Mouse (Mus musculus) liver, adult 2 months (tissue): ENCODE results near the gene Gnl3l. TPM values are rescaled to one million over a fixed set of nuclear protein-coding genes. Genes with fewer than 3 reads are reported as not detected.

ENCODE experiments used
- DNase-seq: peaks from one replicate; pipeline ENCODE4 v3.0.0-alpha.2; 2011; ENCODE audit warnings: low read depth, low spot score; ENCODE audit errors: extremely low read depth
- H3K27ac ChIP-seq: fragments of 200-500 bp; replicated peaks from 2 replicates; pipeline ENCODE4 v1.5.1; 2012; ENCODE audit warnings: low read depth, mild to moderate bottlenecking, control low read depth, inconsistent platforms, low read length; ENCODE audit not compliant: insufficient read depth
- H3K27me3 ChIP-seq: fragments of 200-500 bp; 2 replicates; pipeline ENCODE4 v1.6.1; 2012; ENCODE audit warnings: mild to moderate bottlenecking, moderate library complexity, low read length, inconsistent platforms; ENCODE audit not compliant: control insufficient read depth, insufficient read depth
- H3K36me3 ChIP-seq: fragments of 200-500 bp; 2 replicates; pipeline ENCODE4 v1.6.1; 2012; ENCODE audit warnings: low read length, inconsistent platforms; ENCODE audit not compliant: control insufficient read depth, insufficient read depth
- H3K4me1 ChIP-seq: fragments of 200-500 bp; 2 replicates; pipeline ENCODE4 v1.6.1; 2011; ENCODE audit warnings: low read length; ENCODE audit not compliant: control insufficient read depth, insufficient read depth
- H3K4me3 ChIP-seq: fragments of 200-500 bp; 2 replicates; pipeline ENCODE4 v1.5.1; 2011; ENCODE audit warnings: low read depth, mild to moderate bottlenecking, control low read depth, low read length, moderate library complexity; ENCODE audit not compliant: insufficient read depth
- H3K79me2 ChIP-seq: fragments of 200-500 bp; 2 replicates; pipeline ENCODE4 v1.6.1; 2012; ENCODE audit warnings: inconsistent platforms, mild to moderate bottlenecking, low read length, moderate library complexity; ENCODE audit not compliant: control insufficient read depth, insufficient read depth
- H3K9ac ChIP-seq: fragments of 200-500 bp; 2 replicates; pipeline ENCODE4 v1.6.1; 2012; ENCODE audit warnings: low read depth, mild to moderate bottlenecking, control low read depth, inconsistent platforms, low read length
- CTCF ChIP-seq: fragments of 200-500 bp; IDR thresholded peaks from 2 replicates; pipeline ENCODE4 v1.5.1; 2011; ENCODE audit warnings: low read depth, low read length, control low read depth
- POLR2A ChIP-seq: fragments of 200-500 bp; IDR thresholded peaks from 2 replicates; pipeline ENCODE4 v1.6.1; 2011; ENCODE audit warnings: low read length, control low read depth; ENCODE audit not compliant: insufficient read depth; ENCODE audit errors: extremely low read depth
- WGBS: fragments of 180-500 bp; shearing (Covaris S2); methylation state at CpG from one replicate; pipeline ENCODE4 v1.1.7; 2018; 5-methylcytosine and 5-hydroxymethylcytosine counted together
- polyA plus RNA-seq: library from polyadenylated mRNA; depleted of rRNA; stranded (reverse); fragments of >200 nt; gene quantifications from 2 replicates; pipeline ENCODE4 v1.2.3, GENCODE M21; 2012
- total RNA-seq: library from RNA; depleted of rRNA; stranded (reverse); fragments of >200 nt; gene quantifications from 2 replicates; pipeline ENCODE4 v1.2.3, GENCODE M21; 2014

Gene Gnl3l
- total and polyA plus RNA-seq, 2 experiments = 4.3 to 13.2 TPM

DNA sequence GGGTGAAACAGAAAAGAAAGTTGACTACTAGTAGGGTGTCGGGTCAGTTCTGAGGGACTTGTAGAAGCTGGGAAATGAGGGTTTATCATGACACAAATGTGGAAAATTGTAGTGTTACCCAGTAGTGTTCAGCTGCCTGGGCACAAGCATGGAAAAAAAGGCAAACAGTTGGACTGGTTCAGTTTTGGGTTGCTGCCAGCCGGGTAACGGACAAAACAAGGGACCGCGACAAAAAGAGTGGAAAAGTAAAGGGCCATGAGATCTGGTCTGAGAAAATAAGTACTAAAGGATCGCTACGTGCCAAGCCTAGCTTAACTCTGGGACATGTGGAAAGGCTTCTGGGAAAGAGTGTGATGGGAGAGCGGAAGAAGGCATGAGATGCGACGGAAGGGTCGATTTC is 29.2 kb upstream of the Gnl3l start:
- no peak overlapping the region; the same call in 1 of the 2 replicates for H3K27ac ChIP-seq
- H3K27me3 ChIP-seq = no peaks in the 10 kb centered on the region
- TF ChIP-seq POLR2A (no peak), CTCF (no peak)
- H3K9ac ChIP-seq = no peak overlapping the region
- H3K36me3 ChIP-seq = no peaks in the 10 kb centered on the region
- 23% methylated on average over 11 of the region's 11 CpGs for WGBS
- DNase-seq = peak; percentile 0
- 0 out of 2 replicates have a peak, but pooled peaks cover 4% of the 10 kb centered on the region for H3K4me1 ChIP-seq
- no peaks in the 10 kb centered on the region; the same call in 1 of the 2 replicates for H3K79me2 ChIP-seq
- H3K4me3 ChIP-seq = no peak overlapping the region; the same call in 1 of the 2 replicates

GRCm38 (mm10) chrX:151045850-151046249 is 28.7 kb upstream of the Gnl3l start, which contains the start of gene Fgd1:
Gene Fgd1 (plus strand): TSS chrX:151046150.
- Histone ChIP-seq H3K36me3 (no peaks in the 10 kb centered on the region), H3K9ac (peak within 1 kb of the TSS; percentile 89), H3K27me3 (no peaks in the 10 kb centered on the region), H3K27ac (no peak within 1 kb of the TSS; the same call in 1 of the 2 replicates), H3K79me2 (no peaks in the 10 kb centered on the region; the same call in 1 of the 2 replicates), H3K4me3 (peak within 1 kb of the TSS; percentile 82), H3K4me1 (0 out of 2 replicates have a peak, but pooled peaks cover 4% of the 10 kb centered on the region)
- 95% methylated on average over 8 of the region's 8 CpGs for WGBS
- no peak for DNase-seq
- TF ChIP-seq CTCF = no peak
- TF ChIP-seq POLR2A = no peak

GRCm38 (mm10) chrX:151041223-151041622 is 24.1 kb upstream of the Gnl3l start:
- Histone ChIP-seq H3K79me2 (no peaks in the 10 kb centered on the region), H3K27ac (no peak overlapping the region), H3K9ac (no peak overlapping the region), H3K27me3 (no peaks in the 10 kb centered on the region), H3K36me3 (no peaks in the 10 kb centered on the region), H3K4me3 (no peak overlapping the region), H3K4me1 (no peaks in the 10 kb centered on the region)
- TF ChIP-seq CTCF = no peak
- no peak for TF ChIP-seq POLR2A
- DNase-seq = no peak
- 96% methylated on average over 5 of the region's 5 CpGs for WGBS

DNA sequence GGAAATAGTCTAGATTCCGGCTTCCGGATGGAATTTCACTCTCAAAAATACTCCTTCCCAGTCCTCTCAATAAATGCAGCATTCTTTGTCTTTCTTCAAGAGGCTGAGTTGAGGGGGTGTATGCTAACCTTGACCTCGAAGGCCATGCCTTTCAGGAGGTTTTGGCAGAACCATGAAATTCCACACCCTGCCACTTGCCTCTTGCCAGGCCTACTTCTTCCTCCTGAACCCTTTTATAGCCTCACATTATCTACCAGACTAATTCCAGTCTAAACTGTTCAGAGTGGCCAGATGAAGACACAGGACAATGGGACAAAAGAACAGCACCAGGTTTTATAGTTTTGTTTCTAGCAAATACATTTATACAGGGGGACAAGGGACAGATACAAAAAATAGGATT is 14.3 kb upstream of the Gnl3l start:
- 76% methylated on average over 3 of the region's 3 CpGs for WGBS
- Histone ChIP-seq H3K9ac (no peak overlapping the region), H3K27ac (no peak overlapping the region), H3K36me3 (no peaks in the 10 kb centered on the region), H3K4me3 (no peak overlapping the region), H3K79me2 (no peaks in the 10 kb centered on the region), H3K27me3 (no peaks in the 10 kb centered on the region), H3K4me1 (no peaks in the 10 kb centered on the region)
- TF ChIP-seq CTCF = no peak
- no peak for TF ChIP-seq POLR2A
- no peak for DNase-seq

DNA sequence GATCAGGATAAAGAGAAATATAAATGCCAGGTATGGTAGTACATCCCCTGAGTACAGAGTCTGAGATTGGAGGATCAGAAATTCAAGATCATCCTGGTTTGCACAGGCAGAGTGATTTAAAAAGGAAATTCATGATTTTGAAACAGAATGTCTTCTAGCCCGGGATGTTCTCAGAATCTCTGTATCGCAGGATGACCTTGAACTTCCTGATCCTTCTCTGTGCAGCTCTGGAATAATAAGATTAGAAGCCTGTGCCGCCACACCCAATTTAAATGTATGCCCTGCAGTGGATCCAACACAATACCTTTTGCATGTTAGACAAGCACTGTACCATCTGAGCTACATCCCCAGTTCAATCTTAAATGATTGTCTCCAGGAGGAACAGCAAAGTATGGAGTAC is 1.7 kb upstream of the Gnl3l start:
- Histone ChIP-seq H3K27ac (no peak overlapping the region), H3K79me2 (no peaks in the 10 kb centered on the region), H3K4me1 (no peaks in the 10 kb centered on the region), H3K9ac (no peak overlapping the region), H3K4me3 (no peak overlapping the region), H3K27me3 (no peaks in the 10 kb centered on the region), H3K36me3 (no peaks in the 10 kb centered on the region)
- WGBS = 80% methylated on average over 3 of the region's 3 CpGs
- TF ChIP-seq POLR2A (no peak), CTCF (no peak)
- DNase-seq = no peak

DNA sequence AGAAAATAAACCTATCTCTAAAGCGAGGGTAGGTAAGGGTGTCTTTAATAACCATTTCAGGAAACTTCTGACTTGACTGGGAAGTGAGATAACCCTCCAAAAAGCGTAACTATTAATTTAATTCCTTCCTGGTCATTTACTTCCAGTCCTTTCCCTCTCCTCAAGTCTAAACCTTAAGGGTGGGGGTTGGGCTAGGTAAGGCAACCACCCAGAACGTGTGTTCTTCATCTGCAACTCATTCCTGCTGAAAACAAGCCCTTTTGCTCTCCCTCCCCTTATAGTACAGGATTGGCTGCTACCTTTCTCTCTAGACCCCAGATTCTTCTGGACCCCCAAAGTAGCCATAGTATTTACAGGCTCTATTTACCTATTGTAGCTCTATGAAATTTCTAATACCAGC is 775 bp upstream of the Gnl3l start:
- no peak overlapping the region for H3K27ac ChIP-seq
- peak overlapping the region; percentile 37; the same call in 1 of the 2 replicates for H3K9ac ChIP-seq
- 2% methylated on average over 3 of the region's 3 CpGs for WGBS
- H3K79me2 ChIP-seq = no peaks in the 10 kb centered on the region
- TF ChIP-seq POLR2A = no peak
- no peak for TF ChIP-seq CTCF
- no peaks in the 10 kb centered on the region; the same call in 1 of the 2 replicates for H3K36me3 ChIP-seq
- H3K4me3 ChIP-seq = peak overlapping the region; percentile 65
- H3K4me1 ChIP-seq = no peaks in the 10 kb centered on the region
- peak; percentile 9 for DNase-seq
- H3K27me3 ChIP-seq = no peaks in the 10 kb centered on the region
